Mouse (Mus musculus) cerebellum, adult 11-12 months (tissue): Measurements from ENCODE around the gene Srrm2.

Source experiments
- DNase-seq: peaks from one replicate; pipeline ENCODE4 v3.0.0; 2022

Srrm2 gene

GRCm38 (mm10) chr17:23867756-23868155, 77.4 kb downstream of the Srrm2 start, which contains the start of gene Prss21:
TSS of gene Prss21 (plus strand) at chr17:23868056.
- no peak for DNase-seq

- DNase-seq = no peak
These were observed 78.2 kb downstream of the Srrm2 start for GRCm38 (mm10) chr17:23868513-23868912.
